Mouse (Mus musculus) embryonic fibroblast, embryonic 13.5 days (primary cell): ENCODE measurements around the gene Pls3.

Experiments used
- CTCF ChIP-seq: IDR thresholded peaks from 2 replicates; pipeline ENCODE4 v1.5.1; 2011; ENCODE audit warnings: mild to moderate bottlenecking, control low read depth, low read length, moderate library complexity, borderline replicate concordance; ENCODE audit not compliant: insufficient read depth
- POLR2A ChIP-seq: IDR thresholded peaks from 2 replicates; pipeline ENCODE4 v1.6.1; 2011; ENCODE audit warnings: low read depth, mild to moderate bottlenecking, control low read depth, low read length, moderate library complexity

GRCm38 (mm10) chrX:75873813-75874212 lies 1.2 kb downstream of the Pls3 start:
- TF ChIP-seq POLR2A (no peak), CTCF (no peak)
